Mouse (Mus musculus) adrenal gland (tissue): Measurements from ENCODE around the gene Tnni1.

Experiments
- intact Hi-C: fragments of 180-260 bp; cut with DNase I; formaldehyde crosslinking; loops from one replicate; pipeline ENCODE4 v1.15.1; 2025
- long read RNA-seq, 2 experiments: library from polyadenylated mRNA; unstranded; transcript quantifications; one replicate each; pipeline ENCODE4 v2.0.0; 2020; ENCODE audit warnings: borderline replicate concordance in 1 of 2; ENCODE audit not compliant: insufficient replicate concordance in 1 of 2

Tnni1 gene
- long read RNA-seq, experiment 1 = 0 reads
- long read RNA-seq, experiment 2 = 0 reads

- intact Hi-C loops = no loop called here
Observed at GRCm38 (mm10) chr1:135778780-135779535, at the start of gene Tnni1. Tnni1 (plus strand) TSS chr1:135779434.

GRCm38 (mm10) chr1:135729821-135730220 lies 49.4 kb upstream of the Tnni1 start:
- intact Hi-C loops = no loop called here

- intact Hi-C loops = no loop called here
Observed at GRCm38 (mm10) chr1:135730296-135730695, 48.9 kb upstream of the Tnni1 start.

- intact Hi-C loops = no loop called here
Observed at GRCm38 (mm10) chr1:135731393-135731792, 47.8 kb upstream of the Tnni1 start.

- intact Hi-C loops = no loop called here
Observed at GRCm38 (mm10) chr1:135731897-135732684, 47.1 kb upstream of the Tnni1 start.

GRCm38 (mm10) chr1:135734225-135734937 lies 44.9 kb upstream of the Tnni1 start:
- intact Hi-C loops = no loop called here

- intact Hi-C loops = no loop called here
Observed at GRCm38 (mm10) chr1:135735460-135735859, 43.8 kb upstream of the Tnni1 start.

GRCm38 (mm10) chr1:135744987-135745386 lies 34.2 kb upstream of the Tnni1 start:
- intact Hi-C loops = no loop called here

- intact Hi-C loops = no loop called here
Observed at GRCm38 (mm10) chr1:135746248-135746647, 33.0 kb upstream of the Tnni1 start.

- intact Hi-C loops = loop anchor here (1.0 kb wide), 2 partner anchors 28 to 34 kb away; no protein-coding TSS in a partner anchor
Observed at GRCm38 (mm10) chr1:135752737-135753348, 26.4 kb upstream of the Tnni1 start.

- intact Hi-C loops = no loop called here
Observed at GRCm38 (mm10) chr1:135755287-135755686, 23.9 kb upstream of the Tnni1 start.

GRCm38 (mm10) chr1:135755913-135756312 lies 23.3 kb upstream of the Tnni1 start:
- intact Hi-C loops = no loop called here

- intact Hi-C loops = no loop called here
Observed at GRCm38 (mm10) chr1:135757287-135757686, 21.9 kb upstream of the Tnni1 start.

- intact Hi-C loops = no loop called here
Observed at GRCm38 (mm10) chr1:135759685-135760084, 19.5 kb upstream of the Tnni1 start.

GRCm38 (mm10) chr1:135760216-135760615 lies 19.0 kb upstream of the Tnni1 start:
- intact Hi-C loops = no loop called here

GRCm38 (mm10) chr1:135761728-135762127 lies 17.5 kb upstream of the Tnni1 start:
- intact Hi-C loops = no loop called here

- intact Hi-C loops = no loop called here
Observed at GRCm38 (mm10) chr1:135763503-135764205, 15.6 kb upstream of the Tnni1 start.

GRCm38 (mm10) chr1:135764206-135764528 lies 15.1 kb upstream of the Tnni1 start:
- intact Hi-C loops = no loop called here

- intact Hi-C loops = no loop called here
Observed at GRCm38 (mm10) chr1:135765645-135766591, 13.3 kb upstream of the Tnni1 start, which contains the start of gene Phlda3. Phlda3 (plus strand) TSS chr1:135766119.
